ENCODE assay signal across 9 mouse cellular contexts in the genomic region with DNA sequence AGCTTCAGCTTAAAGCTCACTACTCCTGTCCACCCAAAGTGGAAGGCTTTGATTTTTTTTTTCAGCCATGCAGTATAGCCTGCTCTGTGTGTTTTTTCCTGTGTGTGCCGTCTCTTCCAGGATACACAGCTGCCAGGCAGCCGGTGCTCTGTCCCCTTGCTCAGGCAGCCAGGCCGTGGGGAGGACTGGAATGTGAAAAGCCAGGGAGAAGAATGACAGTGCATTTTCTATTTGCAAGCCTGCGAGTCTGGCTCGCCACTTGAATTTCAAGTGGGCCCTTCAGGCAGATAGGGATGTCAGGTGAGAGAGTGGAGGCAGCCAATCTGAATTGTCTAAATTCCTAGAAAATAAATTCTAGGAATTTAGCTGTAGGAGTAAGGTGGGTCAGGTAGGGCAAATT. TPM values are rescaled to one million over a fixed set of nuclear protein-coding genes. Genes with fewer than 3 reads are reported as not detected.
DNase-seq lines count a peak whose midpoint lies in the region; ATAC-seq and TF ChIP-seq lines count a peak whose summit lies in the region.
"Had no signal": no experiment of that assay in that cellular context is flagged by ENCODE, and none has a peak within 500 bp of the region (broad histone marks: within the 10 kb centered on the region; RNA-seq: fewer than 3 reads in every experiment).

No protein-coding gene starts in this region.

- H3K9me3 ChIP-seq in midbrain, embryonic 14.5 days (ENCODE audit: control insufficient read depth, low read length), result no peaks in the 10 kb centered on the region
- H3K9me3 ChIP-seq in midbrain, embryonic 11.5 days (ENCODE audit: control insufficient read depth, low read length), result no peaks in the 10 kb centered on the region
- no peaks in the 10 kb centered on the region for H3K9me3 ChIP-seq in kidney, postnatal 0 days (replicated peaks; ENCODE audit: low read length)

- no peaks in the 10 kb centered on the region for H3K27me3 ChIP-seq in midbrain, embryonic 14.5 days (ENCODE audit: control insufficient read depth, insufficient read depth, low read length)
- no peaks in the 10 kb centered on the region for H3K27me3 ChIP-seq in midbrain, embryonic 11.5 days (ENCODE audit: control insufficient read depth, insufficient read depth, low read length)
- no peaks in the 10 kb centered on the region for H3K27me3 ChIP-seq in kidney, postnatal 0 days (ENCODE audit: insufficient read depth, low read length)

- no peaks in the 10 kb centered on the region for H3K36me3 ChIP-seq in midbrain, embryonic 14.5 days (ENCODE audit: control insufficient read depth, insufficient read depth, low read length)
- H3K36me3 ChIP-seq in midbrain, embryonic 11.5 days (ENCODE audit: control insufficient read depth, insufficient read depth, low read length), result no peaks in the 10 kb centered on the region
- H3K36me3 ChIP-seq in kidney, postnatal 0 days (ENCODE audit: insufficient read depth, low read length), result no peaks in the 10 kb centered on the region

- WGBS in midbrain, embryonic 14.5 days, result 20% methylated on average over 5 of the region's 5 CpGs
- WGBS in midbrain, embryonic 11.5 days, result 32% methylated on average over 5 of the region's 5 CpGs
- WGBS in kidney, postnatal 0 days, result 25% methylated on average over 5 of the region's 5 CpGs

- H3K4me2 ChIP-seq in midbrain, embryonic 14.5 days (ENCODE audit: low read length), result no peak overlapping the region
- H3K4me2 ChIP-seq in midbrain, embryonic 11.5 days, result no peak overlapping the region
- H3K4me2 ChIP-seq in kidney, postnatal 0 days (ENCODE audit: low read length), result no peak overlapping the region

- 0 out of 2 replicates have a peak, but pooled peaks have one; percentile 20 for ATAC-seq in midbrain, embryonic 14.5 days (ENCODE audit: low FRiP score, low TSS enrichment)
- ATAC-seq in midbrain, embryonic 11.5 days (ENCODE audit: low FRiP score), result no peak
- ATAC-seq in kidney, postnatal 0 days (replicated peaks; ENCODE audit: low FRiP score, low read depth), result no peak
- no peak for ATAC-seq in activated CD4-positive, CD25-positive, alpha-beta regulatory T cell, adult 4 months

- no peak for TF ChIP-seq CTCF in kidney, postnatal 0 days (IDR thresholded peaks at IDR 0.05; ENCODE audit: low read depth)

- H3K4me1 ChIP-seq in midbrain, embryonic 14.5 days (ENCODE audit: control insufficient read depth, insufficient read depth, low read length), result peaks cover 8% of the 10 kb centered on the region; the same call in 1 of the 2 replicates
- no peaks in the 10 kb centered on the region for H3K4me1 ChIP-seq in midbrain, embryonic 11.5 days (ENCODE audit: control insufficient read depth, insufficient read depth, low read length)
- no peaks in the 10 kb centered on the region for H3K4me1 ChIP-seq in kidney, postnatal 0 days (replicated peaks; ENCODE audit: insufficient read depth, low read length)

- H3K27ac ChIP-seq in midbrain, embryonic 14.5 days (replicated peaks; ENCODE audit: low read depth, low read length), result 0 out of 2 replicates have a peak overlapping the region, but pooled peaks have one; percentile 32
- H3K27ac ChIP-seq in midbrain, embryonic 11.5 days (ENCODE audit: low read depth, low read length), result no peak overlapping the region
- H3K27ac ChIP-seq in kidney, postnatal 0 days, result no peak overlapping the region

- H3K9ac ChIP-seq in midbrain, embryonic 14.5 days (replicated peaks; ENCODE audit: low read length), result 0 out of 2 replicates have a peak overlapping the region, but pooled peaks have one; percentile 2
- no peak overlapping the region for H3K9ac ChIP-seq in midbrain, embryonic 11.5 days (ENCODE audit: low read length)
- H3K9ac ChIP-seq in kidney, postnatal 0 days (ENCODE audit: low read depth, low read length), result no peak overlapping the region

- peak; percentile 71 for DNase-seq in midbrain, embryonic 14.5 days
- no peak for DNase-seq in midbrain, embryonic 11.5 days (ENCODE audit: low spot score, missing footprints)
- peak; percentile 98 for DNase-seq in heart, adult 11 months
- DNase-seq in kidney, postnatal 0 days (ENCODE audit: low spot score), result peak; percentile 16
- DNase-seq in skeletal muscle tissue, adult 2 months (ENCODE audit: low read depth, low spot score), result peak; percentile 32
- DNase-seq in urinary bladder, postnatal 36 days (ENCODE audit: low spot score in 2 of 2), result no peak
- no peak for DNase-seq in frontal cortex, postnatal 25 days (ENCODE audit: low spot score in 2 of 2)

- H3K4me3 ChIP-seq in midbrain, embryonic 14.5 days (replicated peaks; ENCODE audit: low read depth, low read length), result no peak overlapping the region
- H3K4me3 ChIP-seq in midbrain, embryonic 11.5 days (ENCODE audit: low read depth, low read length), result no peak overlapping the region
- no peak overlapping the region for H3K4me3 ChIP-seq in kidney, postnatal 0 days (replicated peaks; ENCODE audit: low read depth, low read length)

RNA-seq across cellular contexts. Expression of gene Ahnak, which starts 38.7 kb away (rescaled TPM):
- 1.2 and 4.2 TPM in 2 replicates for polyA plus RNA-seq in midbrain, embryonic 14.5 days (2014; fragmentation: Nextera tagmentation; extraction: Ambion mirVana)
- polyA plus RNA-seq in midbrain, embryonic 11.5 days (2014; fragmentation: Nextera tagmentation; extraction: Ambion mirVana), result 5.0 and 6.3 TPM in 2 replicates
- 22.5 and 27.5 TPM in 2 replicates for polyA plus RNA-seq in kidney, postnatal 0 days (2015; fragmentation: Nextera tagmentation; extraction: Ambion mirVana)
- 10 to 100 TPM; 47.2 to 60.1 TPM for polyA plus RNA-seq in activated CD4-positive, CD25-positive, alpha-beta regulatory T cell, adult 4 months (2017; shearing (Covaris generic))

RNA-seq across cellular contexts. Expression of gene Scgb1a1, which starts 60.0 kb away (rescaled TPM):
- not detected in 2 replicates for polyA plus RNA-seq in midbrain, embryonic 14.5 days (2014; fragmentation: Nextera tagmentation; extraction: Ambion mirVana)
- polyA plus RNA-seq in midbrain, embryonic 11.5 days (2014; fragmentation: Nextera tagmentation; extraction: Ambion mirVana), result not detected in 2 replicates
- not detected in 2 replicates for polyA plus RNA-seq in kidney, postnatal 0 days (2015; fragmentation: Nextera tagmentation; extraction: Ambion mirVana)
- not detected for polyA plus RNA-seq in activated CD4-positive, CD25-positive, alpha-beta regulatory T cell, adult 4 months (2017; shearing (Covaris generic))
- polyA plus RNA-seq: intestine, embryonic 14.5 days had no signal

Comparison
In these comparisons a context has a peak if more than half of its experiments do, and no peak if none do; other contexts are left out.
1. DNase-seq: peak in midbrain, embryonic 14.5 days (single experiment), heart, adult 11 months (single experiment), kidney, postnatal 0 days (single experiment) and skeletal muscle tissue, adult 2 months (single experiment); none in midbrain, embryonic 11.5 days (single experiment), urinary bladder, postnatal 36 days (0 of 2) and frontal cortex, postnatal 25 days (0 of 2).